Mouse (Mus musculus) hindbrain, postnatal 0 days (tissue): ENCODE data around the gene A730061H03Rik. TPM values are rescaled to one million over a fixed set of nuclear protein-coding genes. Genes with fewer than 3 reads are reported as not detected.

Experiments
- ATAC-seq: fragments of 200-750 bp; cut with Nextera tagmentation; 2 replicates; pipeline ENCODE4 v1.8.0; 2017; ENCODE audit warnings: mild to moderate bottlenecking, moderate TSS enrichment, moderate library complexity
- DNase-seq: peaks from one replicate; pipeline ENCODE4 v3.0.0-alpha.2; 2015; ENCODE audit warnings: low spot score
- H3K27ac ChIP-seq: fragments of 300-500 bp; sonication (generic); 2 replicates; pipeline ENCODE4 v1.5.1; 2014; ENCODE audit warnings: mild to moderate bottlenecking
- H3K27me3 ChIP-seq: fragments of 300-500 bp; sonication (generic); 2 replicates; pipeline ENCODE4 v1.6.1; 2014; ENCODE audit warnings: low read length, mixed read lengths; ENCODE audit not compliant: insufficient read depth
- H3K36me3 ChIP-seq: fragments of 300-500 bp; sonication (generic); 2 replicates; pipeline ENCODE4 v1.6.1; 2014; ENCODE audit warnings: low read length, mixed read lengths; ENCODE audit not compliant: insufficient read depth
- H3K4me1 ChIP-seq: fragments of 300-500 bp; sonication (generic); 2 replicates; pipeline ENCODE4 v1.6.1; 2014; ENCODE audit warnings: antibody characterized with exemption, low read length, mixed read lengths; ENCODE audit not compliant: insufficient read depth
- H3K4me2 ChIP-seq: fragments of 300-500 bp; sonication (generic); 2 replicates; pipeline ENCODE4 v1.6.1; 2014; ENCODE audit warnings: low read depth, mild to moderate bottlenecking, low read length, moderate library complexity, mixed read lengths
- H3K4me3 ChIP-seq: fragments of 300-500 bp; sonication (generic); 2 replicates; pipeline ENCODE4 v1.5.1; 2014; ENCODE audit warnings: low read length
- H3K9ac ChIP-seq: fragments of 300-500 bp; sonication (generic); replicated peaks from 2 replicates; pipeline ENCODE4 v1.6.1; 2014; ENCODE audit warnings: mild to moderate bottlenecking, low read length, moderate library complexity, mixed read lengths
- H3K9me3 ChIP-seq: fragments of 300-500 bp; sonication (generic); 2 replicates; pipeline ENCODE4 v1.6.1; 2016; ENCODE audit warnings: low read length, mixed read lengths
- CTCF ChIP-seq: IDR thresholded peaks from 2 replicates; pipeline ENCODE4 v1.5.1; 2016; ENCODE audit warnings: antibody characterized with exemption, control low read depth, low read depth
- WGBS: fragments of 180-500 bp; shearing (Covaris S2); extraction: QIAGEN DNeasy Blood & Tissue Kit; methylation state at CpG from one replicate; pipeline ENCODE4 v1.1.7; 2014; 5-methylcytosine and 5-hydroxymethylcytosine counted together
- polyA plus RNA-seq: library from polyadenylated mRNA; unstranded; fragments of >200 nt; fragmentation: Nextera tagmentation; extraction: Ambion mirVana; gene quantifications from 2 replicates; pipeline ENCODE4 v1.2.1, GENCODE M21; 2015
- total RNA-seq: library from RNA; depleted of rRNA; stranded (reverse); fragments of >200 nt; gene quantifications from 2 replicates; pipeline ENCODE4 v1.2.3, GENCODE M21; 2014

The A730061H03Rik gene
- total and polyA plus RNA-seq, 2 experiments from 2014 or later = not detected

DNA sequence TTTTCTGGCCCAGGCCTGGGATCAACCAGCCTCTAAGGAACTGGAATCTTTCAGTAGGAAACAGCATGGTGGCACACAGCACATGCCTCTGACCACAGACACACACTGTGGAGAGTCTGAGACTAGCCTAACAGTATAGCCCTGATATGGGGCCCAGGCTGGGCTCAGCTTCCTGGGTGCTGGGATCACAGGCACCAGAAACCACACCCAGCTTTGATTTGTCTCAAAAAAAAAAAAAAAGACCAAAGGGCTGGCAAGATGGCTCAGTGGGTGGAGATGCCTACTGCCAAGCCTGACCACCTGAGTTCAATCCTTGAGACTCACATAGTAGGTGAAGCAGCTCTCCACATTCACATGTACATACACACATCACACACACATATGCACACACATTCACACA is 5.6 kb downstream of the A730061H03Rik start:
- ATAC-seq = no peak
- TF ChIP-seq CTCF = no peak
- Histone ChIP-seq H3K27ac (no peak overlapping the region), H3K9ac (no peak overlapping the region), H3K27me3 (no peaks in the 10 kb centered on the region), H3K4me3 (no peak overlapping the region), H3K9me3 (no peaks in the 10 kb centered on the region), H3K4me1 (no peaks in the 10 kb centered on the region), H3K36me3 (no peaks in the 10 kb centered on the region), H3K4me2 (no peak overlapping the region)
- DNase-seq = no peak

DNA sequence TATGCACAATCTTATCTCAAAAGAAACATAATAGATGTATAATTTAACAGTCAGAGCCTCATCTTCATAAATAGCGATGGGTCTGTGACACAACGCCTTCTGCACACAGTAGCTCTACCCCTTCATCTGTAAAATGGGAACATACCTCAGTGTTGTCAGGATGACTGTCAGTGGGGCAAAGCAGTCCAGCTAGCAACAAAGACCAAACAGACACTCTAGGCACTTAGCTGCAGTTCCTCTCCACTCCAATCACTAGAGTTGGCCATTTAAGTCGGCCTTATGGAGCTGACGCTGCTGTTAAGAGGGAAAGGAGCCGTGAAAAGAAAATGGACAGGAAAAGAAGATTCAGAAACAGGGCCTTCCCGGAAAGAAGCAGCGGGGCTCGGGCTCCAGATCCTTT is 8.4 kb downstream of the A730061H03Rik start:
- ATAC-seq = no peak
- H3K4me3 ChIP-seq = no peak overlapping the region
- H3K36me3 ChIP-seq = peaks cover 16% of the 10 kb centered on the region
- no peak overlapping the region for H3K4me2 ChIP-seq
- no peak for DNase-seq
- H3K27ac ChIP-seq = no peak overlapping the region
- TF ChIP-seq CTCF = no peak
- no peak overlapping the region for H3K9ac ChIP-seq
- no peaks in the 10 kb centered on the region for H3K4me1 ChIP-seq
- 91% methylated on average over 8 of the region's 8 CpGs for whole genome bisulfite sequencing
- no peaks in the 10 kb centered on the region for H3K9me3 ChIP-seq
- H3K27me3 ChIP-seq = no peaks in the 10 kb centered on the region

- Histone ChIP-seq H3K9me3 (no peaks in the 10 kb centered on the region), H3K4me3 (no peak overlapping the region), H3K9ac (no peak overlapping the region), H3K27ac (no peak overlapping the region), H3K4me2 (no peak overlapping the region), H3K4me1 (no peaks in the 10 kb centered on the region), H3K27me3 (no peaks in the 10 kb centered on the region), H3K36me3 (peaks cover 16% of the 10 kb centered on the region)
- ATAC-seq (no peak), DNase-seq (no peak)
- TF ChIP-seq CTCF = no peak
- 71% methylated on average over 5 of the region's 5 CpGs for WGBS
Observed at GRCm38 (mm10) chr14:55551347-55551746, 8.9 kb downstream of the A730061H03Rik start.

DNA sequence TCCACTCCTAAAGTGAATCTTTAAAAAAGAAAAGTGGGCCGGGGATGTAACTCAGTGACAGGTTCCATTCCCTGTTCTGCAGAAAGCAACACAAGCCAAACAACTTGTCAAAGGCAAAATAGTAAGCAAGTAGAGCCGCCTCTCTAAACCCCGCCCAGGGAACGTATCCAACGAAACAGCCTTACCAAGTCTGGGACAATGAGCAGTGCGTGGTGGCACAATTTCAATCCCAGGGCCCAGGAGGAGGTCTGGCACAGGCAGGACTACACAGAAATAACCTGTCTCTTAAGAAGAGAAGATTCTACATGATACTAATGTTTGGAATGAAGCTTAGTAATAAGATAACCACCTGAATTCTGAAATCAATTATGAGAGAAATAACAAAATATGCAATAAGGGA is 10.0 kb downstream of the A730061H03Rik start:
- Histone ChIP-seq H3K4me3 (no peak overlapping the region), H3K9me3 (no peaks in the 10 kb centered on the region), H3K27me3 (no peaks in the 10 kb centered on the region), H3K4me1 (no peaks in the 10 kb centered on the region), H3K36me3 (peaks cover 18% of the 10 kb centered on the region), H3K4me2 (no peak overlapping the region), H3K27ac (no peak overlapping the region), H3K9ac (no peak overlapping the region)
- DNase-seq (no peak), ATAC-seq (no peak)
- no peak for TF ChIP-seq CTCF
- 65% methylated on average over 6 of the region's 6 CpGs for WGBS

GRCm38 (mm10) chr14:55544334-55544733 is 15.9 kb downstream of the A730061H03Rik start:
- WGBS = 36% methylated on average over 9 of the region's 9 CpGs
- Histone ChIP-seq H3K4me1 (peaks cover 8% of the 10 kb centered on the region), H3K4me2 (no peak overlapping the region), H3K27ac (no peak overlapping the region), H3K27me3 (no peaks in the 10 kb centered on the region), H3K4me3 (no peak overlapping the region), H3K36me3 (peaks cover 26% of the 10 kb centered on the region), H3K9me3 (no peaks in the 10 kb centered on the region), H3K9ac (no peak overlapping the region)
- TF ChIP-seq CTCF = no peak
- DNase-seq = no peak
- ATAC-seq = no peak

GRCm38 (mm10) chr14:55542268-55542667 is 17.9 kb downstream of the A730061H03Rik start:
- H3K4me2 ChIP-seq = no peak overlapping the region
- no peak overlapping the region for H3K4me3 ChIP-seq
- WGBS = 94% methylated on average over 12 of the region's 12 CpGs
- H3K4me1 ChIP-seq = peaks cover 8% of the 10 kb centered on the region
- peaks cover 10% of the 10 kb centered on the region for H3K36me3 ChIP-seq
- H3K9ac ChIP-seq = no peak overlapping the region
- ATAC-seq (no peak), DNase-seq (no peak)
- no peaks in the 10 kb centered on the region for H3K27me3 ChIP-seq
- H3K27ac ChIP-seq = no peak overlapping the region
- no peaks in the 10 kb centered on the region for H3K9me3 ChIP-seq
- TF ChIP-seq CTCF = no peak

GRCm38 (mm10) chr14:55540787-55541321 is 19.4 kb downstream of the A730061H03Rik start:
- Histone ChIP-seq H3K9me3 (no peaks in the 10 kb centered on the region), H3K27ac (peak overlapping the region; percentile 94), H3K4me1 (peaks cover 8% of the 10 kb centered on the region), H3K27me3 (no peaks in the 10 kb centered on the region), H3K36me3 (peaks cover 10% of the 10 kb centered on the region), H3K9ac (peak overlapping the region; percentile 82), H3K4me2 (peak overlapping the region; percentile 94), H3K4me3 (peak overlapping the region; percentile 65)
- no peak for TF ChIP-seq CTCF
- 6% methylated on average over 10 of the region's 10 CpGs for WGBS
- DNase-seq (peak; percentile 83), ATAC-seq (peak; percentile 57)
